Mouse (Mus musculus) neural tube, embryonic 11.5 days (tissue): ENCODE results near the gene Sh2d5. TPM values are rescaled to one million over a fixed set of nuclear protein-coding genes. Genes with fewer than 3 reads are reported as not detected.
A peak's percentile ranks its signal among the peaks of the same experiment; 100 is the strongest.

Experiments used
- ATAC-seq: fragments of 200-750 bp; cut with Nextera tagmentation; 2 replicates; pipeline ENCODE4 v1.8.0; 2017; ENCODE audit warnings: moderate number of reproducible peaks, mild to moderate bottlenecking, moderate TSS enrichment, moderate library complexity; ENCODE audit not compliant: insufficient read depth, low FRiP score, low TSS enrichment
- DNase-seq: peaks from one replicate; pipeline ENCODE4 v3.0.0-alpha.2; 2015; ENCODE audit warnings: low spot score
- H3K27ac ChIP-seq: fragments of 300-500 bp; sonication (generic); 2 replicates; pipeline ENCODE4 v1.5.1; 2014; ENCODE audit warnings: low read depth, mild to moderate bottlenecking, low read length
- H3K27me3 ChIP-seq: fragments of 300-500 bp; sonication (generic); 2 replicates; pipeline ENCODE4 v1.6.1; 2014; ENCODE audit warnings: mild to moderate bottlenecking, low read length, mixed read lengths; ENCODE audit not compliant: control insufficient read depth, insufficient read depth
- H3K36me3 ChIP-seq: fragments of 300-500 bp; sonication (generic); 2 replicates; pipeline ENCODE4 v1.6.1; 2014; ENCODE audit warnings: mild to moderate bottlenecking, low read length, moderate library complexity, mixed read lengths; ENCODE audit not compliant: control insufficient read depth, insufficient read depth
- H3K4me1 ChIP-seq: fragments of 300-500 bp; sonication (generic); 2 replicates; pipeline ENCODE4 v1.6.1; 2014; ENCODE audit warnings: low read length, mixed read lengths; ENCODE audit not compliant: control insufficient read depth, insufficient read depth
- H3K4me2 ChIP-seq: fragments of 300-500 bp; sonication (generic); 2 replicates; pipeline ENCODE4 v1.6.1; 2014; ENCODE audit warnings: low read depth, mild to moderate bottlenecking, moderate library complexity
- H3K4me3 ChIP-seq: fragments of 300-500 bp; sonication (generic); 2 replicates; pipeline ENCODE4 v1.5.1; 2014; ENCODE audit warnings: low read depth, low read length
- H3K9ac ChIP-seq: fragments of 300-500 bp; sonication (generic); 2 replicates; pipeline ENCODE4 v1.6.1; 2014; ENCODE audit warnings: mild to moderate bottlenecking, low read length
- H3K9me3 ChIP-seq: fragments of 300-500 bp; sonication (generic); 2 replicates; pipeline ENCODE4 v1.6.1; 2016; ENCODE audit warnings: low read length; ENCODE audit not compliant: control insufficient read depth
- WGBS: fragments of 180-500 bp; shearing (Covaris S2); extraction: QIAGEN DNeasy Blood & Tissue Kit; methylation state at CpG from one replicate; pipeline ENCODE4 v1.1.7; 2014; 5-methylcytosine and 5-hydroxymethylcytosine counted together
- polyA plus RNA-seq: library from polyadenylated mRNA; unstranded; fragments of >200 nt; fragmentation: Nextera tagmentation; extraction: Ambion mirVana; gene quantifications from 2 replicates; pipeline ENCODE4 v1.2.1, GENCODE M21; 2014

Sh2d5 gene
- 1.6 and 1.8 TPM in 2 replicates for polyA plus RNA-seq

DNA sequence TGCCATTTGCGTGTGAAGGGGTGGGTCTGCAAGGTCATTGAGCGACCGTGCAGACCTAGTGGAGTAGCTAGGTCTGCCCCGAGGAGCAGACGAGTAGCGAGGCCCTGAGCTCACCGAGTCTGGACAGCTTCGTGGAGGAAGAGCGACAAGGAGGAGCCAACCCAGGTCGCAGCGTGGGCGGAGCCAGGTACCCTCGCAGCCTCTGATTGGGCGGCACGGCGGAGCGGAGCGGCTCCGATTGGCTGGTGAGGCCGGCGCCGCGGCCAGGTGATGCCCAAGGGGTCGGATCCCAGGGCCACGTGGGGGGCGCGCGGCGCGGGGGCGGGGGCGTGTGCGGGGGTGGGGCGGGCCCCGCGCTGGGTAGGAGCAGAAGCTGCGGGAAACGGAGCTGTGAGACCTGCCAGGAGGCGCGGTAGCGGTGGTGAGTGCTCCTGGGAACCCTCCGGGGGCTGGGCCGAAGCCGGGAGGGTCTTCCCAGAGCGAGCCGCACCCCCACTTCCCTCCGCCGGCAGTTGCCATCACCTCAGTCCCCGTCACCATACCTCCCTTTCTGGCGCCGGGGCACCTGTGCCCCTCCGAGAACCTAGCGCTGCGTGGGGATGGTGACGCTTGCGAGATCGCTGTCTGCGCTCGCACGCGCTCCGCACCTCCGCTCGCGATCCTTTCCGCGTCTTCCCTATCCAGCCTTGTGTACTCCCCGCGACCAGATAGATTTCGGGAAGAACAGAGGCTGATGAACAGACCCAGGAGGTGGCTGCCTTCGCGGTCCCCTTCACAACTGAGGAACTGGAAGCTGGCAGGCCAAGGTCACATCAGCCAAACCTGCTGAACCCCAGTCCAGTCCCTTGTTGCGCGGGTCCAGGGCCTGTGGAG lies at the start of gene Sh2d5, which contains the start of gene Kif17:
Gene Sh2d5, plus strand, starts transcription at position 316 of the 873 bp plus-strand sequence.
Gene Kif17, plus strand, starts transcription at position 348 of the 873 bp plus-strand sequence.
- H3K4me3 ChIP-seq: peak within 1 kb of the TSS; percentile 50
- ATAC-seq (peak; percentile 85), DNase-seq (peak; percentile 85)
- no peaks in the 10 kb centered on the region; the same call in 1 of the 2 replicates for H3K36me3 ChIP-seq
- peaks cover 40% of the 10 kb centered on the region for H3K27me3 ChIP-seq
- H3K4me2 ChIP-seq: peak within 1 kb of the TSS; percentile 99
- peak within 1 kb of the TSS; percentile 52 for H3K9ac ChIP-seq
- WGBS: under 1% methylated on average over 54 of the region's 74 CpGs
- peaks cover 25% of the 10 kb centered on the region for H3K4me1 ChIP-seq
- H3K27ac ChIP-seq: 0 out of 2 replicates have a peak within 1 kb of the TSS, but pooled peaks have one; percentile 4
- H3K9me3 ChIP-seq: no peaks in the 10 kb centered on the region

- peaks cover 38% of the 10 kb centered on the region for H3K36me3 ChIP-seq
- no peaks in the 10 kb centered on the region for H3K4me1 ChIP-seq
- H3K4me3 ChIP-seq: no peak overlapping the region
- no peak overlapping the region for H3K4me2 ChIP-seq
- H3K9ac ChIP-seq: no peak overlapping the region
- ATAC-seq (no peak), DNase-seq (no peak)
- no peaks in the 10 kb centered on the region for H3K9me3 ChIP-seq
- 93% methylated on average over 3 of the region's 3 CpGs for WGBS
- H3K27me3 ChIP-seq: no peaks in the 10 kb centered on the region
- no peak overlapping the region for H3K27ac ChIP-seq
Measured at GRCm38 (mm10) chr4:138200769-138201168, 49.4 kb upstream of the Sh2d5 start.

- Histone ChIP-seq H3K9ac (no peak overlapping the region), H3K9me3 (no peaks in the 10 kb centered on the region), H3K4me2 (no peak overlapping the region), H3K4me3 (no peak overlapping the region), H3K27ac (no peak overlapping the region), H3K27me3 (no peaks in the 10 kb centered on the region), H3K36me3 (peaks cover 33% of the 10 kb centered on the region), H3K4me1 (no peaks in the 10 kb centered on the region)
- DNase-seq (no peak), ATAC-seq (no peak)
- 90% methylated on average over 9 of the region's 9 CpGs for WGBS
Measured at GRCm38 (mm10) chr4:138201696-138202095, 48.5 kb upstream of the Sh2d5 start.

GRCm38 (mm10) chr4:138210116-138210515 lies 40.1 kb upstream of the Sh2d5 start:
- DNase-seq (no peak), ATAC-seq (no peak)
- no peak overlapping the region for H3K27ac ChIP-seq
- H3K4me3 ChIP-seq: no peak overlapping the region
- H3K9ac ChIP-seq: no peak overlapping the region
- no peak overlapping the region for H3K4me2 ChIP-seq
- no peaks in the 10 kb centered on the region for H3K27me3 ChIP-seq
- H3K9me3 ChIP-seq: no peaks in the 10 kb centered on the region
- H3K36me3 ChIP-seq: peaks cover 11% of the 10 kb centered on the region
- H3K4me1 ChIP-seq: no peaks in the 10 kb centered on the region
- WGBS: 90% methylated on average over 5 of the region's 5 CpGs

- Histone ChIP-seq H3K4me1 (peaks cover 5% of the 10 kb centered on the region; the same call in 1 of the 2 replicates), H3K4me2 (no peak overlapping the region), H3K27me3 (no peaks in the 10 kb centered on the region), H3K27ac (no peak overlapping the region), H3K4me3 (no peak overlapping the region), H3K9me3 (no peaks in the 10 kb centered on the region), H3K9ac (no peak overlapping the region), H3K36me3 (peaks cover 3% of the 10 kb centered on the region; the same call in 1 of the 2 replicates)
- DNase-seq (no peak), ATAC-seq (no peak)
- WGBS: 89% methylated on average over 3 of the region's 3 CpGs
Measured at GRCm38 (mm10) chr4:138213861-138214260, 36.3 kb upstream of the Sh2d5 start.

DNA sequence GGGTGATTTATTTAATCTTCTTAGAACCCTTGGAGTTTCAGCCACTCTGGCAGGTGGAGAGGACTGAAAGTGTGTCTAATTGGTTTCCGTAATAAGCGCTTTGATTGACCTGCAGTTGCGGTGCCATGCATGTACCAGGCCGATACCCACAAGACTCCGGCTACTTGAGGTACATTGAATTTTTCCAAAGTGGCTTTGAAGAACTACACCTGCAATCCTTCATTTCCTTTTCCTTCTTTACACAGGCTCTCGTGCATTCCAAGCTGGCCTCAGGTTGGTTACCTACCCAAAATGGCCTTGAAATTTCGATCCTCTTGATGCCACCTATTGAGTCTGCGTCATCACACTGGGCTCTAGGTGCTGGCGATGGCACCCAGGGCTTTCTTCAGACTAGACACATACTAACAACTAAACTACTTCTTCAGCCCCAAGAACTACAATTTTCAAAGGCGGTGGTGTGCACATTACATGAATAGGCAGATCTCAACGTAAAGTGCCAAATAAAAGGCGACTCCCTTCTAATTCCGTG lies 34.5 kb upstream of the Sh2d5 start:
- Histone ChIP-seq H3K27me3 (no peaks in the 10 kb centered on the region), H3K4me2 (peak overlapping the region; percentile 78), H3K27ac (peak overlapping the region; percentile 99), H3K9ac (peak overlapping the region; percentile 97), H3K36me3 (no peaks in the 10 kb centered on the region), H3K4me1 (peaks cover 5% of the 10 kb centered on the region; the same call in 1 of the 2 replicates), H3K4me3 (peak overlapping the region; percentile 99), H3K9me3 (no peaks in the 10 kb centered on the region)
- DNase-seq (no peak), ATAC-seq (no peak)
- WGBS: 51% methylated on average over 13 of the region's 13 CpGs

GRCm38 (mm10) chr4:138216200-138216890 lies 33.9 kb upstream of the Sh2d5 start, which contains the start of gene Hp1bp3:
Gene Hp1bp3 (plus strand): TSS chr4:138216296.
- no peaks in the 10 kb centered on the region for H3K27me3 ChIP-seq
- peak; percentile 83 for DNase-seq
- H3K36me3 ChIP-seq: no peaks in the 10 kb centered on the region
- H3K27ac ChIP-seq: peak within 1 kb of the TSS; percentile 99
- H3K4me1 ChIP-seq: peaks cover 5% of the 10 kb centered on the region; the same call in 1 of the 2 replicates
- ATAC-seq: peak; percentile 68
- H3K4me3 ChIP-seq: peak within 1 kb of the TSS; percentile 99
- 0% methylated on average over 56 of the region's 84 CpGs for WGBS
- H3K4me2 ChIP-seq: peak within 1 kb of the TSS; percentile 91
- H3K9ac ChIP-seq: peak within 1 kb of the TSS; percentile 97
- no peaks in the 10 kb centered on the region for H3K9me3 ChIP-seq

DNA sequence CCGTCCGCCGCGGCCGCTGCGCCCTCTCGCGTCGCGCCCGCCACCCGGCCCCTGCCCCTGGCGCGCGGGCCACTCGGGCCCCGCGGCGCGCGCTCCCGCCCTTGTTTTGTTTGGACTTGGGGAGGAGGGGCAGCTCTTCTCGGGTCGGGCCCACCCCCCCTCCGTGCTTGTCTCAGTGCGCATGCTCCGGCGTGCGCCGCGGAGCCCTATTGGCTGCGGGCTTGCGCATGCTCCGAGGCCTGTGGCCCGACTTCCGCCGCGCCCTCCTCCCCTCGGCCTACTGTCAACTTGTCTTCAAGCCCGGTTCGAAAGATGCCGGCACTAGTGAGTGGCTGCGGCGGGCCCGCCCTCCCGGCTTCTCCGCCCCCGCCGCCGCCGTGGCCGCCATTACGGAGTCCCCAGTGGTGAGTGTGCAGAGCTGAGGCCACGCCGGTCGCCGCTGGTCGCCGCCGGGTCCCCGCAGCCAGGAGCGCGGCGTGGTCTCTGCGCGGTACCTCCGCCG lies 33.3 kb upstream of the Sh2d5 start:
- Histone ChIP-seq H3K27me3 (no peaks in the 10 kb centered on the region), H3K9ac (peak overlapping the region; percentile 97), H3K4me3 (peak overlapping the region; percentile 99), H3K4me1 (peaks cover 5% of the 10 kb centered on the region; the same call in 1 of the 2 replicates), H3K9me3 (no peaks in the 10 kb centered on the region), H3K36me3 (no peaks in the 10 kb centered on the region), H3K27ac (peak overlapping the region; percentile 99), H3K4me2 (peak overlapping the region; percentile 91)
- 0% methylated on average over 40 of the region's 68 CpGs for WGBS
- DNase-seq (peak; percentile 99), ATAC-seq (peak; percentile 91)
